Comparison of ENCODE assay signal across 18 mouse cellular contexts in genomic region chr2:27083761-27084475, GRCm38 (mm10). TPM values are rescaled to one million over a fixed set of nuclear protein-coding genes. Genes with fewer than 3 reads are reported as not detected.
A peak's percentile ranks its signal among the peaks of the same experiment; 100 is the strongest.
DNase-seq lines count a peak whose midpoint lies in the region; ATAC-seq and TF ChIP-seq lines count a peak whose summit lies in the region.
"Had no signal": no experiment of that assay in that cellular context is flagged by ENCODE, and none has a peak within 500 bp of the region (broad histone marks: within the 10 kb centered on the region; RNA-seq: fewer than 3 reads in every experiment).

No protein-coding gene starts in this region.

- H3K9ac ChIP-seq in forebrain, embryonic 11.5 days (ENCODE audit: low read length) = no peak overlapping the region
- H3K9ac ChIP-seq in liver, adult 2 months (ENCODE audit: low read depth, low read length) = no peak overlapping the region
- no peak overlapping the region for H3K9ac ChIP-seq in liver, postnatal 0 days (replicated peaks)
- H3K9ac ChIP-seq: heart, embryonic 13.5 days; hindbrain, embryonic 15.5 days; liver, embryonic 12.5 days; neural tube, embryonic 12.5 days had no signal

- H3K9me3 ChIP-seq in forebrain, embryonic 10.5 days = no peaks in the 10 kb centered on the region
- no peaks in the 10 kb centered on the region for H3K9me3 ChIP-seq in forebrain, embryonic 11.5 days (ENCODE audit: control insufficient read depth, low read length)
- no peaks in the 10 kb centered on the region for H3K9me3 ChIP-seq in liver, postnatal 0 days (ENCODE audit: low read length)
- H3K9me3 ChIP-seq: heart, embryonic 13.5 days; hindbrain, embryonic 15.5 days; liver, embryonic 12.5 days; neural tube, embryonic 12.5 days had no signal

- H3K4me3 ChIP-seq in forebrain, embryonic 10.5 days = no peak overlapping the region
- no peak overlapping the region for H3K4me3 ChIP-seq in forebrain, embryonic 11.5 days (ENCODE audit: low read depth, low read length)
- H3K4me3 ChIP-seq in liver, adult 2 months (ENCODE audit: insufficient read depth, low read depth, low read length) = no peak overlapping the region
- no peak overlapping the region for H3K4me3 ChIP-seq in liver, postnatal 0 days (ENCODE audit: low read depth, low read length)
- H3K4me3 ChIP-seq: heart, embryonic 13.5 days; hindbrain, embryonic 15.5 days; liver, embryonic 12.5 days; neural tube, embryonic 12.5 days had no signal

- ATAC-seq in forebrain, embryonic 11.5 days (replicated peaks; ENCODE audit: low FRiP score) = no peak
- no peak for ATAC-seq in liver, postnatal 0 days
- ATAC-seq: forebrain, embryonic 14.5 days; liver, embryonic 12.5 days had no signal

- peaks cover 37% of the 10 kb centered on the region for H3K4me1 ChIP-seq in forebrain, embryonic 10.5 days
- peaks cover 6% of the 10 kb centered on the region; the same call in 1 of the 2 replicates for H3K4me1 ChIP-seq in forebrain, embryonic 11.5 days (replicated peaks; ENCODE audit: control insufficient read depth, insufficient read depth, low read length)
- peaks cover 5% of the 10 kb centered on the region; the same call in 1 of the 2 replicates for H3K4me1 ChIP-seq in liver, adult 2 months (ENCODE audit: control insufficient read depth, insufficient read depth, low read length)
- H3K4me1 ChIP-seq in liver, postnatal 0 days (ENCODE audit: insufficient read depth) = peaks cover 7% of the 10 kb centered on the region

- WGBS in forebrain, embryonic 10.5 days = 80% methylated on average over 12 of the region's 12 CpGs
- 85% methylated on average over 12 of the region's 12 CpGs for WGBS in forebrain, embryonic 11.5 days
- 73% methylated on average over 12 of the region's 12 CpGs for WGBS in liver, adult 2 months
- 69% methylated on average over 12 of the region's 12 CpGs for WGBS in liver, postnatal 0 days (ENCODE audit: insufficient replicate concordance)

- TF ChIP-seq CTCF in liver, adult 2 months (IDR thresholded peaks at IDR 0.05; ENCODE audit: low read depth, low read length) = no peak
- TF ChIP-seq CTCF in liver, postnatal 0 days (IDR thresholded peaks at IDR 0.05; ENCODE audit: low read depth) = no peak

- no peak for TF ChIP-seq POLR2A in liver, adult 2 months (IDR thresholded peaks at IDR 0.05; ENCODE audit: extremely low read depth, insufficient read depth, low read length)

- H3K27me3 ChIP-seq in forebrain, embryonic 10.5 days (ENCODE audit: poor library complexity, severe bottlenecking) = peaks cover 14% of the 10 kb centered on the region; the same call in 1 of the 2 replicates
- H3K27me3 ChIP-seq in forebrain, embryonic 11.5 days (ENCODE audit: control insufficient read depth, insufficient read depth, low read length) = no peaks in the 10 kb centered on the region
- no peaks in the 10 kb centered on the region for H3K27me3 ChIP-seq in liver, adult 2 months (ENCODE audit: control insufficient read depth, insufficient read depth, low read length)
- 0 out of 2 replicates have a peak, but pooled peaks cover under 1% of the 10 kb centered on the region for H3K27me3 ChIP-seq in liver, postnatal 0 days (ENCODE audit: insufficient read depth, low read length)
- H3K27me3 ChIP-seq: hindbrain, embryonic 15.5 days had no signal

- no peak for DNase-seq in forebrain, embryonic 10.5 days (ENCODE audit: extremely low spot score, low spot score)
- no peak for DNase-seq in forebrain, embryonic 11.5 days (ENCODE audit: low spot score)
- DNase-seq in liver, adult 2 months (ENCODE audit: extremely low read depth, low read depth, low spot score) = peak; percentile 24
- DNase-seq in liver, postnatal 0 days = no peak
- peak; percentile 70 for DNase-seq in kidney, postnatal 10 days
- peak; percentile 13 for DNase-seq in yolk sac, embryonic 10.5 days (ENCODE audit: low spot score)
- no peak for DNase-seq in layer of hippocampus, postnatal 36 days
- DNase-seq in thymus, postnatal 14 days = no peak
- DNase-seq: cerebellum, adult 11-12 months had no signal

- no peak for TF ChIP-seq EP300 in liver, postnatal 0 days (IDR thresholded peaks at IDR 0.05; ENCODE audit: low read depth)

- peak overlapping the region; percentile 51; the same call in 1 of the 2 replicates for H3K27ac ChIP-seq in forebrain, embryonic 10.5 days
- no peak overlapping the region for H3K27ac ChIP-seq in forebrain, embryonic 11.5 days (ENCODE audit: low read depth, low read length)
- H3K27ac ChIP-seq in liver, adult 2 months (replicated peaks; ENCODE audit: insufficient read depth, low read depth, low read length) = no peak overlapping the region
- H3K27ac ChIP-seq in liver, postnatal 0 days (ENCODE audit: low read depth) = no peak overlapping the region
- H3K27ac ChIP-seq: heart, embryonic 13.5 days; hindbrain, embryonic 15.5 days; liver, embryonic 12.5 days; neural tube, embryonic 12.5 days had no signal

- no peaks in the 10 kb centered on the region for H3K36me3 ChIP-seq in forebrain, embryonic 10.5 days (replicated peaks)
- H3K36me3 ChIP-seq in forebrain, embryonic 11.5 days (ENCODE audit: control insufficient read depth, insufficient read depth, low read length) = no peaks in the 10 kb centered on the region
- H3K36me3 ChIP-seq in liver, adult 2 months (ENCODE audit: control insufficient read depth, insufficient read depth, low read length) = no peaks in the 10 kb centered on the region
- no peaks in the 10 kb centered on the region for H3K36me3 ChIP-seq in liver, postnatal 0 days (replicated peaks; ENCODE audit: insufficient read depth, low read length)
- H3K36me3 ChIP-seq: heart, embryonic 13.5 days; hindbrain, embryonic 15.5 days; liver, embryonic 12.5 days; neural tube, embryonic 12.5 days had no signal

- no peak overlapping the region for H3K4me2 ChIP-seq in forebrain, embryonic 11.5 days (ENCODE audit: low read depth, low read length, severe bottlenecking)
- no peak overlapping the region for H3K4me2 ChIP-seq in liver, postnatal 0 days (ENCODE audit: low read depth, low read length)
- H3K4me2 ChIP-seq: heart, embryonic 13.5 days; hindbrain, embryonic 15.5 days; liver, embryonic 12.5 days; neural tube, embryonic 12.5 days had no signal

- H3K79me2 ChIP-seq in liver, adult 2 months (ENCODE audit: control insufficient read depth, insufficient read depth, low read length) = no peaks in the 10 kb centered on the region

RNA-seq across cellular contexts. Expression of gene Adamtsl2, which starts 4.7 kb away (rescaled TPM):
- 3.8 and 5.3 TPM in 2 replicates for polyA plus RNA-seq in forebrain, embryonic 10.5 days (2016; fragmentation: Nextera tagmentation; extraction: Ambion mirVana)
- 4.0 and 4.4 TPM in 2 replicates for polyA plus RNA-seq in forebrain, embryonic 11.5 days (2014; fragmentation: Nextera tagmentation; extraction: Ambion mirVana)
- 3.5 and 4.4 TPM in 2 replicates for total RNA-seq in liver, adult 2 months (2014; rRNA removed)
- polyA plus RNA-seq in liver, adult 2 months (2012; rRNA removed) = 4.4 and 6.7 TPM in 2 replicates
- polyA plus RNA-seq in liver, postnatal 0 days (2015; fragmentation: Nextera tagmentation; extraction: Ambion mirVana) = 1.1 and 1.2 TPM in 2 replicates
- 10 to 100 TPM; 10.5 to 12.3 TPM for total RNA-seq in layer of hippocampus, postnatal 36 days (2021)
- total RNA-seq: megakaryocyte, adult 5-6 weeks had no signal

RNA-seq across cellular contexts. Expression of gene Mymk, which starts 11.9 kb away (rescaled TPM):
- polyA plus RNA-seq in forebrain, embryonic 10.5 days (2016; fragmentation: Nextera tagmentation; extraction: Ambion mirVana) = not detected in 2 replicates
- polyA plus RNA-seq in forebrain, embryonic 11.5 days (2014; fragmentation: Nextera tagmentation; extraction: Ambion mirVana) = not detected in 2 replicates
- not detected in 2 replicates for total RNA-seq in liver, adult 2 months (2014; rRNA removed)
- not detected in 2 replicates for polyA plus RNA-seq in liver, adult 2 months (2012; rRNA removed)
- polyA plus RNA-seq in liver, postnatal 0 days (2015; fragmentation: Nextera tagmentation; extraction: Ambion mirVana) = 0.49 TPM in 1 of 2 replicates, not detected in the other
- total RNA-seq in layer of hippocampus, postnatal 36 days (2021) = under 1 TPM; 0.46 to 0.77 TPM
- total RNA-seq: megakaryocyte, adult 5-6 weeks had no signal
- polyA plus RNA-seq: forebrain, embryonic 14.5 days; small intestine, adult 2 months; stomach, embryonic 14.5 days had no signal

RNA-seq across cellular contexts. Expression of gene Slc2a6, which starts 56.1 kb away (rescaled TPM):
- 1.6 and 2.1 TPM in 2 replicates for polyA plus RNA-seq in forebrain, embryonic 10.5 days (2016; fragmentation: Nextera tagmentation; extraction: Ambion mirVana)
- 1.3 and 2.2 TPM in 2 replicates for polyA plus RNA-seq in forebrain, embryonic 11.5 days (2014; fragmentation: Nextera tagmentation; extraction: Ambion mirVana)
- 0.34 and 0.46 TPM in 2 replicates for total RNA-seq in liver, adult 2 months (2014; rRNA removed)
- 0.39 and 0.50 TPM in 2 replicates for polyA plus RNA-seq in liver, adult 2 months (2012; rRNA removed)
- polyA plus RNA-seq in liver, postnatal 0 days (2015; fragmentation: Nextera tagmentation; extraction: Ambion mirVana) = 0.31 and 0.47 TPM in 2 replicates
- total RNA-seq in layer of hippocampus, postnatal 36 days (2021) = 10 to 100 TPM; 40.1 to 44.9 TPM
- polyA plus RNA-seq: heart, embryonic 13.5 days had no signal

RNA-seq across cellular contexts. Expression of gene Fam163b, which starts 58.4 kb away (rescaled TPM):
- 0.05 and 0.16 TPM in 2 replicates for polyA plus RNA-seq in forebrain, embryonic 10.5 days (2016; fragmentation: Nextera tagmentation; extraction: Ambion mirVana)
- 0.09 TPM in 1 of 2 replicates, not detected in the other for polyA plus RNA-seq in forebrain, embryonic 11.5 days (2014; fragmentation: Nextera tagmentation; extraction: Ambion mirVana)
- not detected in 2 replicates for total RNA-seq in liver, adult 2 months (2014; rRNA removed)
- polyA plus RNA-seq in liver, adult 2 months (2012; rRNA removed) = not detected in 2 replicates
- polyA plus RNA-seq in liver, postnatal 0 days (2015; fragmentation: Nextera tagmentation; extraction: Ambion mirVana) = not detected in 2 replicates
- 100 to 1,000 TPM; 107 to 130 TPM for total RNA-seq in layer of hippocampus, postnatal 36 days (2021)
- total RNA-seq: gastrocnemius, adult 18-20 months; megakaryocyte, adult 5-6 weeks had no signal
- polyA plus RNA-seq: stomach, embryonic 14.5 days had no signal

Comparison
In these comparisons a context has a peak if more than half of its experiments do, and no peak if none do; other contexts are left out.
1. DNase-seq: peak in liver, adult 2 months (single experiment), kidney, postnatal 10 days (single experiment) and yolk sac, embryonic 10.5 days (single experiment); none in forebrain, embryonic 10.5 days (single experiment), forebrain, embryonic 11.5 days (single experiment), liver, postnatal 0 days (single experiment), layer of hippocampus, postnatal 36 days (0 of 2) and thymus, postnatal 14 days (single experiment).